Mouse (Mus musculus): ENCODE data around the gene H2-Eb1.

H2-Eb1 gene

DNA sequence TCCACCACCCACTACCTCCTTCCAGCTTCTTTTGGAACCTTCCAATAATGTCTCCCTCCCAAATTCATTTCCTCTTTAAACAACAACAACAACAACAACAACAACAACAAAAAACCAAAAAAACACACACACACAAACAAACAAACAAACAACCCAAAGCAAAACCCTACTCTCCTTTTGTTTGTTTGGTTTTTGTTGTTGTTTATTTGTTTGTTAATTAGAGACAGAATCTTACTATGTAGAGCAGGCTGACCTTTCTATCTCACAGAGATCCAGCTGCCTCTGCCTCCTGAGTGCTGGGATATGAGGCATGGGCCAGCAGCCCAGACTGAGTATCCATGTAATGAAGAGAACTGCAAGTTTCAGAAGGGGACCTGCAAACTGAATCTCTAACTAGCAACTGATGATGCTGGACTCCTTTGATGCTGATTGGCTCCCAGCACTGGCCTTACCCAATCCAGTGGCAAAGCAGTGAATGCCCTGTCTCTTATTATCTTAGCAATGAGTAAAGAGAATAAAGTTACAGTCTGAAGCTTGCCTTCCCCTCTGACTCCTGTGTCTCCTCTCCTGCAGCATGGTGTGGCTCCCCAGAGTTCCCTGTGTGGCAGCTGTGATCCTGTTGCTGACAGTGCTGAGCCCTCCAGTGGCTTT, at the start of gene H2-Eb1:
Gene H2-Eb1, plus strand, starts transcription at position 488 of the 651 bp plus-strand sequence.
- no peak for DNase-seq (ENCODE audit: extremely low read depth, low read depth, low spot score)

DNA sequence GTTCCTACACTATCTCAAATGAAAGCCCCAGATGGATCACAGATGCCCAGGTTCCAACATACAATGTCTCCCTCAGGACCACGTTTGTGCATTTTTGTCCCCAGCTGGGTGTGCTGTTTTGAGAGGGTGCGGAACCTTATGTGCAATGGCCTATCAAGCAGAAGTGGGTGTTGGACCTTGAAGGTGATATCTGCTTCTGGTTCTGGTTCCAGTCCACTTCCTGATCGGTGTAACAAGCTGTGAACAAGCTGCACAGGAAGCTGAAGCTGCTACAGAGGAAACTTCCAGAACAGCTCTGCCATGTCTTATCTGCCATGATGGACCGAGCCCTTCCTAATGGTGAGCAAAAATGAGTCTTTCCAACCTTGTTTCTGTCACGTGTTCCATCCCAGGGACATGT, 49.2 kb upstream of the H2-Eb1 start:
- DNase-seq (ENCODE audit: extremely low read depth, low read depth, low spot score), result no peak

DNA sequence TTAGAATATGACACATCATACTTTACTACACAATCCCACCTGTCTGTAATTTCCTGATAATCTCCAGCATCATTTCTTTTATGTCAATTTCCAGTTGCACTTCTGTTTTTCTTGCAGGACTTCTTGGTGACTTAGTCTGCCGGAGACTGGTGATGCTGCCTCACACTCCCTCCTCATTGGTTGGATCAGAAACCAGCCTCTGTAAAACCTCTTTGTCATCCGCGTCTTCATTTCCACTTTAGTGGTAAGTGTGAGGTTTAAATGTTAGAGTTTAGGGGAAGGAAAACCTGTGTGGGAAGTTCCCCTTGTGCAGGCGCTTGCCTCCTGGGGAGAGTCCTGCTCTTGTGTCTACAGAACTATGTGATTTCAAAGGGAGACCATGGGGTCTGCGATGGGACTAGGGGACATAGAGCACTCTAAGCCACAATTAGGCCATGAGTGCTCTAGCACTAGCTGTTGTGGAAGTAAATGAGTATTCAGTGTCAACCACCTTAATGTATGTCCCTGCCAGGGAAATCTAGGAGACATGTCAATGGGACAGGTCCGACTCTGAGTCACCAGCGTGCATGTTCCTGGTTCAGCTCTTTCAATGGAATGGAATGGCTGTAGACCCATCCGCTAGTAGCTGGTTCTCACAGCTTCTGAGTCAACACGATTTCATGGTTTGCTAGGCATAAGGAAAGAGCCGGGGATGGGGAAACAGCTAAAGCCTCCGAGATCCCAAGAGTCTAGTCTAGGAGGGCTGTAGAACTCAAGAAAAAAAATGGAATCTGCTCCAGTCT, 47.9 kb upstream of the H2-Eb1 start, which contains the start of gene H2-Ab1:
Gene H2-Ab1, plus strand, starts transcription at position 96 of the 782 bp plus-strand sequence.
- no peak for DNase-seq (ENCODE audit: extremely low read depth, low read depth, low spot score)

GRCm38 (mm10) chr17:34260551-34260950, 45.1 kb upstream of the H2-Eb1 start:
- DNase-seq (ENCODE audit: extremely low read depth, low read depth, low spot score), result no peak

- DNase-seq (ENCODE audit: extremely low read depth, low read depth, low spot score), result no peak
These were observed 44.2 kb upstream of the H2-Eb1 start for GRCm38 (mm10) chr17:34261502-34261901.

DNA sequence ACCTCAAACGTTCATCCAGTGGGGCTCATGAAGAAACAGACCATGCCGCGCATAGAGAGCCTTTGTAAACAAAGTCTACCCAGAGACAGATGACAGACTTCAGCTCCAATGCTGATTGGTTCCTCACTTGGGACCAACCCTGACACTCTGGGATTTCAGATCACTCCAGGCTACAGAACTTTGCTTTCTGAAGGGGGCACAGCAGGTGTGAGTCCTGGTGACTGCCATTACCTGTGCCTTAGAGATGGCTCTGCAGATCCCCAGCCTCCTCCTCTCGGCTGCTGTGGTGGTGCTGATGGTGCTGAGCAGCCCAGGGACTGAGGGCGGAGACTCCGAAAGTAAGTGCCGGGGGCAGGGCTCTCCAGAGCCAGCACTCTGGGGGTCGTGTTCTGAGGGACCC, 42.6 kb upstream of the H2-Eb1 start:
- no peak for DNase-seq (ENCODE audit: extremely low read depth, low read depth, low spot score)

DNA sequence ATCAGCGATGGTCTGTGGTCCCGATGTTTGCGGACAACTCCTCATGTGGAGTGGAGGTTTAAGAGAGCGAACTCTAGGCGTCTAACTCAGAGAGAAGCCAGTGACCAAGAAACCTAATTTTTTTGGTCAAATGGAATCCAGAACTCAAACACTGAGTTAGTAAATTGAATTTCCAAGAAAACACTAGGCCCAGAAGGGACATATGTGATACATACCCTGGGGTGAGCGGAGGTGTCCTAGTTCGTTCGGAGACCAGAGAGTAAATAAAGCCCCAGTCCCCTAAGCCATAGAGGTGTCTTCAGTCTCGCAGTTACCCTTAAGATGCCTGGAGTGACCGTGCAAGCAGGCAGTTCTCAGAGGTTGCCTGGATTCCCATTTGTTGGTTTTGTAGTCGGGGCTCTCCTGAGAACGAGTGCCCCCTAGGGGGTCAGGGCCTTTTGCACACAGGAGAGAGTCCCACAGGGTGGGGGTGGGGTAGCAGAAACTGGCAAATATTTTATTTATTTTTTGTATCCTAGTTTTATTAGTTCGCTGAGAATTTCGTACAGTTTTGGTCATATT, 41.8 kb upstream of the H2-Eb1 start:
- DNase-seq (ENCODE audit: extremely low read depth, low read depth, low spot score), result no peak

DNA sequence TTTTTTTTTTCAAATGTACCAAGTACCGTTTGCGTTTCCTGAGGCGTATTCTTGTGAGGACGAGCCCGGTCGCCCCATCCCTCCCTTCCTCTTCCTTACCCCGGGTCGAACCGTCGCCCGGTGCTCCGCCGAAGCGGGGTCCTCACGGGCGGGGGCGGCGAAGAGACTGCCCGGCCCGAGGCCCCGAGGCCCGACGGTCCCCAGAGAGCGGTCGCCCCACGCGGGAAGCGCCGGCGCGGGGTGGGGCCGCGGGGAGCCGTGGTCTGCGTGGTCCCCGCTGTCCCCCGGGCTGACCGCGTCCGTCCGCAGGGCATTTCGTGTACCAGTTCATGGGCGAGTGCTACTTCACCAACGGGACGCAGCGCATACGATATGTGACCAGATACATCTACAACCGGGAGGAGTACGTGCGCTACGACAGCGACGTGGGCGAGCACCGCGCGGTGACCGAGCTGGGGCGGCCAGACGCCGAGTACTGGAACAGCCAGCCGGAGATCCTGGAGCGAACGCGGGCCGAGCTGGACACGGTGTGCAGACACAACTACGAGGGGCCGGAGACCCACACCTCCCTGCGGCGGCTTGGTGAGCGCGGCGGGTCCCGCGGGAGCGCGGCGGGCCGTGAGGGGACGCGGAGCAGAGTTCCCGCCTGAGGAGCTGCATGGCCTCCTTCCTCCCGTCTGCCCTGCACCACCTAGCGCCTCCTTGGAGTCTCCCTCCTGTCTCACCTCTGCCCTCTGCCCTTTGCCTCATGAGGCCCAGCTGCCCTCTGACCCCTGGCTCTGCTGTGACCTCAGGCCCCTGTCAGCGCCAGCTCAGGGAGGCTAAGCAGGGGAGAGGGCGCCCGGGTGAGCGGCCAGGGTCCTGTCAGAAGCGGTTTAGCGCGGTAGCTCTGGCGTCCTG, 41.0 kb upstream of the H2-Eb1 start:
- DNase-seq (ENCODE audit: extremely low read depth, low read depth, low spot score), result no peak

DNA sequence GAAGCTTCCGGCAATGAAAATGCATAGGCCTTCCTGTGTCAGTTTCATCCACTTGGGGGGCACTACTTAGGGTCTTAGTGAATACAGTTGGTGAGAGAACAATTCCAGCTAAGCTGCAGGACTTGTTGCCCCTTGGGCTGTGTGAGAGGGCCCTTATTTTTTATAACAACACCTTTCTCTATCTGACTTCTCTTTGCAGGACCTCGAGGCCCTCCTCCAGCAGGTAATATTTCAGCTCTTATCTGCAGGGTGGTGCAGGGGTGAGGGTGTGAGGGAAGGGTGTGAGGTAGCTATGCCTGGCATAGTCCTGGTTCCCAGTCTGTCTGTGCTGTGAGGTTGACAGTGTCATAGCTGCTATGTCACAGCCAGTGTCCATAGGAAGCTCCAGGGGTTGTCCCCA, 37.4 kb upstream of the H2-Eb1 start:
- DNase-seq (ENCODE audit: extremely low read depth, low read depth, low spot score), result no peak

- DNase-seq (ENCODE audit: extremely low read depth, low read depth, low spot score), result no peak
These were observed 36.9 kb upstream of the H2-Eb1 start for GRCm38 (mm10) chr17:34268748-34269147.

- DNase-seq (ENCODE audit: extremely low read depth, low read depth, low spot score), result no peak
These were observed 35.9 kb upstream of the H2-Eb1 start for GRCm38 (mm10) chr17:34269817-34270216.

- no peak for DNase-seq (ENCODE audit: extremely low read depth, low read depth, low spot score)
These were observed 35.4 kb upstream of the H2-Eb1 start for GRCm38 (mm10) chr17:34270230-34270629.

GRCm38 (mm10) chr17:34270940-34271339, 34.7 kb upstream of the H2-Eb1 start:
- no peak for DNase-seq (ENCODE audit: extremely low read depth, low read depth, low spot score)

GRCm38 (mm10) chr17:34272102-34272501, 33.6 kb upstream of the H2-Eb1 start:
- no peak for DNase-seq (ENCODE audit: extremely low read depth, low read depth, low spot score)

DNA sequence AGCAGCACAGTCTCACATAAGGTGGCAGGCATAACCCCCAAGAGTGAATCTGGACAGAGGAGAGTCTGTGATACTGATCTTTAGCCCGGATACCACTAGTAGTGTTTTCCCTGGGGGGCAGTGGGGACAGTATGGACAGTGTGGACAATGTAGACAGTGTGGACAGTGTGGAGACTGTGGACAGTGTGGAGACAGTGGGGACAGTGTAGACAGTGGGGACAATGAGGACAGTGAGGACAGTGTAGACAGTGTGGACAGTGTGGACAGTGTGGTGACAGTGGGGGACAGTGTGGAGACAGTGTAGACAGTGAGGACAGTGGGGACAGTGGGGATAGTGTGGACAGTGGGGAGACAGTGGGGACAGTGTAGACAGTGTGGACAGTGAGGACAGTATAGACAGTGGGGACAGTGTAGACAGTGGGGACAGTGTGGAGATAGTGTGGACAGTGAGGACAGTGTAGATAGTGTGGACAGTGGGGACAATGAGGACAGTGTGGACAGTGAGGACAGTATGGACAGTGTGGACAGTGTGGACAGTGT, 25.1 kb upstream of the H2-Eb1 start:
- no peak for DNase-seq (ENCODE audit: extremely low read depth, low read depth, low spot score)

DNA sequence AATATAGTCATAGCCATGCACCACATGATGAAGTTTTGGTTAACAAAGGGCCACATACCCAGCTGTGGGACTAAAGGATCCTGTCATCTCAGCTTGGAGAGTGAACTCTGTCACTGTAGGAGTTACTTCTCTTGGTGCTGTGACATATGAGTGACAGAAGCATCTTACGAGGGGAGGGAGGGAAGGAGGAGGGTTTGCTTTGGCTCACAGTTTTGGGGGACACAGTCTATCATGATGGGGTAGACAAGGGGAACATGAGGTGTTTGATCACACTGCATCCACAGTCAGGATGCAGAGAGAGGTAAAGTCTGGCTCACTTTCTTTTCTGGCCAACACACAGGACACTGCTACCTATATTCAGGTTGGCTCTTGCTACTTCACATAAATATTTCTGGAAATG, 23.8 kb upstream of the H2-Eb1 start:
- DNase-seq (ENCODE audit: extremely low read depth, low read depth, low spot score), result no peak

- no peak for DNase-seq (ENCODE audit: extremely low read depth, low read depth, low spot score)
These were observed 20.3 kb upstream of the H2-Eb1 start for GRCm38 (mm10) chr17:34285371-34285770.

GRCm38 (mm10) chr17:34285848-34286247, 19.8 kb upstream of the H2-Eb1 start:
- no peak for DNase-seq (ENCODE audit: extremely low read depth, low read depth, low spot score)

- DNase-seq (ENCODE audit: extremely low read depth, low read depth, low spot score), result no peak
These were observed 19.2 kb upstream of the H2-Eb1 start for GRCm38 (mm10) chr17:34286501-34286900.

GRCm38 (mm10) chr17:34286999-34287398, 18.7 kb upstream of the H2-Eb1 start:
- DNase-seq (ENCODE audit: extremely low read depth, low read depth, low spot score), result no peak

DNA sequence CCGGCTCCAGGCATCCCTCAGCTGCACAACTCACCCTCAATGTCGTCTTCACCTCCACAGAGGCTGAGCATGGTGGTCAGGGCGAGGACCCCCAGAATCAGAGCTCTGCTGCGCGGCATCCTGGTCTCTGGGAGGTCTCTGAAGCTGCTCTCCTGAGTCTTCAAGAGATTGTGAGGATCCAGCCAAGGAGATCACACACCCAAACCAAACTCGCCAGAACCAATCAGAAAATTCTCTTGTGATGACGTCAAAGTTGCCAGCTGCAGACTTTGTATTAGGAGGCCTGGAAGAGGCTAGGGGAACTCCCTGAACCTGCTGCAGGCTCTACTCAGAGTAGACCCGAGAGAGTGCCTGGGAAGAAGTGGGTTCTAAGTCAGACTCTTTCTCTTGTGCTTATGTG, 18.0 kb upstream of the H2-Eb1 start, which contains the start of gene H2-Aa:
Gene H2-Aa, minus strand, starts transcription at position 176 of the 400 bp plus-strand sequence.
- DNase-seq (ENCODE audit: extremely low read depth, low read depth, low spot score), result no peak

Data from fat pad, adult 2 months (tissue).